Mouse (Mus musculus) stomach, embryonic 14.5 days (tissue): ENCODE results near the gene Ntn3. TPM values are rescaled to one million over a fixed set of nuclear protein-coding genes. Genes with fewer than 3 reads are reported as not detected.

Source experiments
- ATAC-seq: fragments of 200-750 bp; cut with Nextera tagmentation; 2 replicates; pipeline ENCODE4 v1.8.0; 2017; ENCODE audit warnings: low read depth, moderate TSS enrichment; ENCODE audit not compliant: insufficient number of reproducible peaks, insufficient read depth, low FRiP score
- H3K27ac ChIP-seq: fragments of 300-500 bp; sonication (generic); 2 replicates; pipeline ENCODE4 v1.5.1; 2014; ENCODE audit warnings: mild to moderate bottlenecking, low read length, moderate library complexity, mixed read lengths
- H3K27me3 ChIP-seq: fragments of 300-500 bp; sonication (generic); 2 replicates; pipeline ENCODE4 v1.6.1; 2014; ENCODE audit warnings: low read length, control low read depth, mixed read lengths; ENCODE audit not compliant: control insufficient read depth, insufficient read depth
- H3K36me3 ChIP-seq: fragments of 300-500 bp; sonication (generic); 2 replicates; pipeline ENCODE4 v1.6.1; 2014; ENCODE audit warnings: mild to moderate bottlenecking, control low read depth, low read length, moderate library complexity, mixed read lengths; ENCODE audit not compliant: control insufficient read depth, insufficient read depth
- H3K4me1 ChIP-seq: fragments of 300-500 bp; sonication (generic); 2 replicates; pipeline ENCODE4 v1.6.1; 2014; ENCODE audit warnings: low read length, control low read depth, mixed read lengths; ENCODE audit not compliant: control insufficient read depth, insufficient read depth
- H3K4me2 ChIP-seq: fragments of 300-500 bp; sonication (generic); replicated peaks from 2 replicates; pipeline ENCODE4 v1.6.1; 2014; ENCODE audit warnings: low read depth, low read length, control low read depth
- H3K4me3 ChIP-seq: fragments of 300-500 bp; sonication (generic); 2 replicates; pipeline ENCODE4 v1.5.1; 2014; ENCODE audit warnings: low read depth, low read length, control low read depth
- H3K9ac ChIP-seq: fragments of 300-500 bp; sonication (generic); replicated peaks from 2 replicates; pipeline ENCODE4 v1.6.1; 2014; ENCODE audit warnings: low read depth, mild to moderate bottlenecking, control low read depth, low read length, moderate library complexity, mixed read lengths
- H3K9me3 ChIP-seq: fragments of 300-500 bp; sonication (generic); 2 replicates; pipeline ENCODE4 v1.6.1; 2016; ENCODE audit warnings: low read depth, low read length, control low read depth; ENCODE audit not compliant: control insufficient read depth
- WGBS: fragments of 180-500 bp; shearing (Covaris S2); extraction: QIAGEN DNeasy Blood & Tissue Kit; methylation state at CpG from one replicate; pipeline ENCODE4 v1.1.7; 2014; 5-methylcytosine and 5-hydroxymethylcytosine counted together
- polyA plus RNA-seq: library from polyadenylated mRNA; unstranded; fragments of >200 nt; fragmentation: Nextera tagmentation; extraction: Ambion mirVana; gene quantifications from 2 replicates; pipeline ENCODE4 v1.2.1, GENCODE M21; 2014

Ntn3 gene
- polyA plus RNA-seq, 1 experiment from 2014 or later = 10.4 TPM

GRCm38 (mm10) chr17:24236921-24237320 is 27.6 kb upstream of the Ntn3 start:
- Histone ChIP-seq H3K36me3 (peaks cover 98% of the 10 kb centered on the region), H3K9ac (no peak overlapping the region), H3K4me3 (no peak overlapping the region), H3K27me3 (no peaks in the 10 kb centered on the region), H3K4me2 (no peak overlapping the region), H3K27ac (no peak overlapping the region), H3K4me1 (no peaks in the 10 kb centered on the region), H3K9me3 (no peaks in the 10 kb centered on the region)
- no peak for ATAC-seq
- WGBS = 93% methylated on average over 7 of the region's 7 CpGs

GRCm38 (mm10) chr17:24236479-24236878 is 27.1 kb upstream of the Ntn3 start:
- Histone ChIP-seq H3K27ac (no peak overlapping the region), H3K4me3 (no peak overlapping the region), H3K9me3 (no peaks in the 10 kb centered on the region), H3K27me3 (no peaks in the 10 kb centered on the region), H3K4me2 (no peak overlapping the region), H3K9ac (no peak overlapping the region), H3K36me3 (peaks cover 98% of the 10 kb centered on the region), H3K4me1 (no peaks in the 10 kb centered on the region)
- WGBS = 98% methylated on average over 1 of the region's 1 CpGs
- no peak for ATAC-seq

- Histone ChIP-seq H3K4me1 (no peaks in the 10 kb centered on the region), H3K4me3 (no peak overlapping the region), H3K9ac (no peak overlapping the region), H3K27ac (no peak overlapping the region), H3K9me3 (no peaks in the 10 kb centered on the region), H3K27me3 (no peaks in the 10 kb centered on the region), H3K4me2 (no peak overlapping the region), H3K36me3 (peaks cover 82% of the 10 kb centered on the region)
- no peak for ATAC-seq
- WGBS = 81% methylated on average over 7 of the region's 7 CpGs
Measured at GRCm38 (mm10) chr17:24227941-24228340, 18.6 kb upstream of the Ntn3 start.

- Histone ChIP-seq H3K27me3 (no peaks in the 10 kb centered on the region), H3K4me3 (no peak overlapping the region), H3K9me3 (no peaks in the 10 kb centered on the region), H3K9ac (no peak overlapping the region), H3K27ac (no peak overlapping the region), H3K36me3 (peaks cover 75% of the 10 kb centered on the region), H3K4me1 (no peaks in the 10 kb centered on the region), H3K4me2 (no peak overlapping the region)
- ATAC-seq = no peak
- 92% methylated on average over 8 of the region's 8 CpGs for WGBS
Measured at GRCm38 (mm10) chr17:24226721-24227120, 17.4 kb upstream of the Ntn3 start.

DNA sequence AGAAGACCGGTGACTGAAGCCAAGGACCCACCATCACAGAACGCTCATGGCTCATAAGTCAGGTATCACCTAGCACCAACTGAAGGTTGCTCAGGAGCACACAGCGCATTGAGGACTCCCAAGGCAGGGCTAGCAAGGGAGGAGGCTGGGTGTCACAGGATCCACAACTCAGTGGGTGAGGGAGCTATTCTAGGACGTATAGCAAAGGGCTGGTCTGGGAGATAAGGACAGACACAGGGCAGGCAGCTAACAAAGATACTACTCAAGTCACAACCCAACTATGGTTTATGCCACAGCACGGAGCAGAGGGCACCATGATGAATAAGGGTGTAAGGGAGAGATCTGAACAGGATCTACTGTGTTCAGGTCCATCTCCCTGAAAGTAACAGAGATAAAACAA is 16.5 kb upstream of the Ntn3 start:
- H3K4me3 ChIP-seq = no peak overlapping the region
- no peak overlapping the region for H3K4me2 ChIP-seq
- ATAC-seq = peak; percentile 38; the same call in 1 of the 2 replicates
- H3K9me3 ChIP-seq = no peaks in the 10 kb centered on the region
- peaks cover 69% of the 10 kb centered on the region for H3K36me3 ChIP-seq
- 92% methylated on average over 5 of the region's 5 CpGs for WGBS
- H3K27me3 ChIP-seq = no peaks in the 10 kb centered on the region
- no peak overlapping the region for H3K9ac ChIP-seq
- no peak overlapping the region for H3K27ac ChIP-seq
- no peaks in the 10 kb centered on the region for H3K4me1 ChIP-seq

DNA sequence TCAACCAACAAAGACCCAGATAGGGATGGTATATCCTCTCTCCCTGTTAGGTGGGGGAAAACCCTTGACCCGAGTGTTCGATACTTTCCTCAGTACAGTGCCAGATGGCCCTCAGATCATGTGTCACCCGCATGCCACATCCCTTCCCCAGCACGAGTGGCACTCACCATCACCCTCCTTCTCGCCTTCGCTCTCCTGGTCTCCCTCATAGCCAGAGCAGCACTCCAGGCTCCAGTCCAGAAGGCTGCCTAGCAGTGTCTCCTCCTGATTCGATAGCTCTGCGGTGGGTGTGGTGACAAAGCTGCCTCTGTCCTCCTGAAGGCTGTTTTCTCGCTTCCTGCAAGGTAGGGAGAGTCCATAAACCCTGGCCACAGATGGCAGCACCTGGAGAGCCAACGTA is 15.4 kb upstream of the Ntn3 start:
- H3K27me3 ChIP-seq = no peaks in the 10 kb centered on the region
- no peak overlapping the region for H3K4me3 ChIP-seq
- H3K9me3 ChIP-seq = no peaks in the 10 kb centered on the region
- H3K27ac ChIP-seq = no peak overlapping the region
- ATAC-seq = no peak
- H3K4me1 ChIP-seq = peaks cover 3% of the 10 kb centered on the region
- no peak overlapping the region for H3K9ac ChIP-seq
- peaks cover 60% of the 10 kb centered on the region for H3K36me3 ChIP-seq
- WGBS = 89% methylated on average over 10 of the region's 10 CpGs
- H3K4me2 ChIP-seq = no peak overlapping the region

DNA sequence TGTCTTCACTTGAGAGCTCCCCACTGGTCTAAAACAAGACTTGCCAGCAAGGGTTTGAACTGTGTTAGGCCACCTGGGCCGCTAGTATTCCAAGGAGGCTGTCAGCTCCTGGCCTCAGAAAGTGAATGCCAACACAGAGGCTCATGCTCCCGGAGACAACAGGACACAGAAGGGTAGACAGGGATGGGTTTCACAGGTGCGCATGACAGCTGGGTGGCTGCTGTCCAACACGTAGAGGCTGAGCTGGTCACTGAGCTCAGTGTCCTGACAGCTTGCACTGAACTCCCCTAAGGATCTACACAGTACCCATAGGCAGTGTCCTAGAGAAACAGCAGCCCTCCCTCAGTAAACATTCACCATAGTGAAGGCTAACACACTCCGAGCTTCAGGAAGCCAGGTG is 14.2 kb upstream of the Ntn3 start:
- Histone ChIP-seq H3K4me2 (no peak overlapping the region), H3K36me3 (peaks cover 54% of the 10 kb centered on the region), H3K4me1 (peaks cover 7% of the 10 kb centered on the region), H3K9me3 (no peaks in the 10 kb centered on the region), H3K27ac (no peak overlapping the region), H3K9ac (no peak overlapping the region), H3K27me3 (no peaks in the 10 kb centered on the region), H3K4me3 (no peak overlapping the region)
- 82% methylated on average over 5 of the region's 5 CpGs for WGBS
- no peak for ATAC-seq

DNA sequence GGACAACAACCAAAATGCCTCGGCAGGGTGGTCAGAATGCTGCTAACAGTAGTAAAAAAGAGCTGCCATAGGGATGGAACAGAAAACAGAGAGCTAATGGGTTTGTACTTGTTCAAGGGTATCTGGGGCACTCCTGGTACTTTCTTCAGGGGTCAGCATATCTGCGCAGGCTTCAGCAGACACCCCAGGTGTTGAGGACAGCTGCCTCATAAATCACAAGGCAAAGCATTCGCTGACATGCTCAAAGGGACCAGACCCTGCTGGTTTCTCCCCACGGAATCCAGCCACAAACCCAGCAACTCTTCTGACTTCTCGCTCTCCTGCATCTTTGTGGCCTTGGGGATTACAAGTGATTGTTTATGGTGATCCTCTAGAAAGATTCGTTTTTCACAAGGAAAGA is 13.3 kb upstream of the Ntn3 start:
- Histone ChIP-seq H3K4me3 (no peak overlapping the region), H3K4me1 (peaks cover 7% of the 10 kb centered on the region), H3K9me3 (no peaks in the 10 kb centered on the region), H3K36me3 (peaks cover 47% of the 10 kb centered on the region), H3K9ac (no peak overlapping the region), H3K27me3 (no peaks in the 10 kb centered on the region), H3K4me2 (no peak overlapping the region), H3K27ac (no peak overlapping the region)
- no peak for ATAC-seq
- 74% methylated on average over 6 of the region's 6 CpGs for WGBS
